Mouse (Mus musculus): ENCODE results near the gene Gpr18.

- TF ChIP-seq CTCF (conservative IDR thresholded peaks at IDR 0.05; ENCODE audit: low read length) (no peak), NANOG (IDR thresholded peaks at IDR 0.05; ENCODE audit: borderline replicate concordance, low read length) (no peak)
Measured at GRCm38 (mm10) chr14:121873172-121873571, 42.4 kb downstream of the Gpr18 start.
